Mouse (Mus musculus): ENCODE measurements around the gene Tbc1d1. TPM values are rescaled to one million over a fixed set of nuclear protein-coding genes. Genes with fewer than 3 reads are reported as not detected.

The Tbc1d1 gene
- polyA plus RNA-seq, 1 experiment from 2014 or later: 11.6 TPM

DNA sequence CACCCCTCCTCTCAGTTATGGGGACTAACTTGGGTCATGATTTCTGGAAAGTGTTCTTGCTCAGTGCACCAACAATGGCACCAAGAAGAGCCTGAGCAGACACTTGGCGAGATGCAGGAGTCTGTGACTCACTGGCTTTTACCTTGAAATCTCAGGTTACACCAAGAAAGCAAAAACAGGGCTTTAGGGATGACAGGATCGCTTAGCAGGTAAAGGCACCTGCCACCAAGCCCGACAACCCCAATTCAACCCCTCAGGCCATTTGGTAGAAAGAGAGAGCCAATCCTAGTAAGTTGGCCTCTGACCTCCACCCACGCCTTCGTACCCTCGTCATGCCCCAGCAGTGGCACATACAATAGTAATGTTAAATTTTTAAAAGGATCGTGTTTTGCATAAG is 62.5 kb downstream of the Tbc1d1 start:
- Histone ChIP-seq H3K9ac (ENCODE audit: low read length) (no peak overlapping the region), H3K27me3 (replicated peaks; ENCODE audit: control insufficient read depth, insufficient read depth, low read length) (no peaks in the 10 kb centered on the region), H3K27ac (ENCODE audit: low read depth, low read length) (no peak overlapping the region), H3K4me1 (ENCODE audit: control insufficient read depth, insufficient read depth, low read length) (no peaks in the 10 kb centered on the region), H3K4me2 (ENCODE audit: low read length) (no peak overlapping the region), H3K9me3 (replicated peaks; ENCODE audit: control insufficient read depth, low read length) (no peaks in the 10 kb centered on the region), H3K4me3 (ENCODE audit: low read depth, low read length) (no peak overlapping the region), H3K36me3 (ENCODE audit: control insufficient read depth, insufficient read depth, low read length) (no peaks in the 10 kb centered on the region)
- ATAC-seq (no peak), DNase-seq (ENCODE audit: low spot score) (no peak)
- 78% methylated on average over 7 of the region's 7 CpGs for WGBS

DNA sequence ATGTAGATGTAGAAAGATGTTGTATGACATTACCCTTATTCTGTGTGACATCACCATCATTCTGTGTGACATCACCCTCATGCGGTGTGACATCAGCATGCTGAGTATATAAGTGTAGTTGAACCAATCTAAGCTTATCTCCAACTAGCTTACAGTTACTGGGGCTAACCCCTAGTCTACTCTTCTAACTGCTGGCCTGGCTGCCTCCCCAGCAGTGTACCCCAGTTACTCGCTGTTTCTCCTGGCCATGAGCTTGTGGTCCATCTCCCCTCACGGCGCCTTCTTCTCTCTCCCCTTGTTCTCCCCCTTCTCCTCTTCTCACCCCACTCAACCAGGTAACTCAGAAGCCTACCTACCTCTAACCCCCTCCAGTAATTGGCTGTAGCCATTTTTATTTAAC is 64.7 kb downstream of the Tbc1d1 start:
- Histone ChIP-seq H3K27ac (ENCODE audit: low read depth, low read length) (no peak overlapping the region), H3K9me3 (replicated peaks; ENCODE audit: control insufficient read depth, low read length) (no peaks in the 10 kb centered on the region), H3K27me3 (replicated peaks; ENCODE audit: control insufficient read depth, insufficient read depth, low read length) (no peaks in the 10 kb centered on the region), H3K4me2 (ENCODE audit: low read length) (no peak overlapping the region), H3K4me3 (ENCODE audit: low read depth, low read length) (no peak overlapping the region), H3K9ac (ENCODE audit: low read length) (no peak overlapping the region), H3K4me1 (ENCODE audit: control insufficient read depth, insufficient read depth, low read length) (peaks cover 5% of the 10 kb centered on the region; the same call in 1 of the 2 replicates), H3K36me3 (ENCODE audit: control insufficient read depth, insufficient read depth, low read length) (no peaks in the 10 kb centered on the region)
- no peak for ATAC-seq
- no peak for DNase-seq (ENCODE audit: low spot score)
- WGBS: 96% methylated on average over 4 of the region's 4 CpGs

DNA sequence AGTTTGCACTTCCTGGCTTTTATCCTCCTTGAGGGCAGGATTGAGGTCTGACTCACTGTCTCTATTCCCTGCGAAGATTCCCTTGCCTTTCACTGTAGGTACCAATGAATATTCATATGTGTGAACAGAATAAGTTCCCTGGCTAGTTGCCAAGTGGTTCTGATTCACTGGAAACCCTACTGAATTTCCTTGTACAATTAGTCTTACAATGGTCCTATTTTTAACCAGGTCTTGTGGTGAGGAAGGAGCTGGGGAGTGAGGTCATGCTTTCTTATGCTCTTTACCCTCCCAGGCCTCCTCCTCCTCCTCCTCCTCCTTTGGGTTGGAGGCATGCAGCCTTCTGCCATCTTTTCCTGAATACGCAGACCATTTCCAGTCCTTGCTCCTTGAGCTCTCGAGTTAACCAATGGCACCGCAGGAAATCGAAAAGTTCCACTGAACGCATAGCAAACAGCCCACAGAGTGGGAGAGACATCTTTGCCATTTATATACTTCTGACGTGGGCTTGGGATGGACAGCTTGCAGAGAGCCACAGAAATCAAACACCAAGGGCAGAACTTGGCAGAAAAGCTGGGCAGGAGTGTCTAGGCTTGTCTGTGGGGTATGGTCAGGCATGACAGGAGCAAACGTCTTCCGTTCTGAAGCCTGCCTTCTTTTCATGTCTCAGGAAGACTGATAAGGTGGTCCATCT is 68.8 kb downstream of the Tbc1d1 start:
- Histone ChIP-seq H3K4me3 (ENCODE audit: low read depth, low read length) (no peak overlapping the region), H3K9ac (ENCODE audit: low read length) (no peak overlapping the region), H3K27me3 (replicated peaks; ENCODE audit: control insufficient read depth, insufficient read depth, low read length) (no peaks in the 10 kb centered on the region), H3K9me3 (replicated peaks; ENCODE audit: control insufficient read depth, low read length) (no peaks in the 10 kb centered on the region), H3K27ac (ENCODE audit: low read depth, low read length) (peak overlapping the region; percentile 65), H3K36me3 (ENCODE audit: control insufficient read depth, insufficient read depth, low read length) (no peaks in the 10 kb centered on the region), H3K4me1 (ENCODE audit: control insufficient read depth, insufficient read depth, low read length) (peaks cover 5% of the 10 kb centered on the region; the same call in 1 of the 2 replicates), H3K4me2 (ENCODE audit: low read length) (no peak overlapping the region)
- peak; percentile 82 for ATAC-seq
- 34% methylated on average over 9 of the region's 9 CpGs for WGBS
- DNase-seq (ENCODE audit: low spot score): peak; percentile 92

DNA sequence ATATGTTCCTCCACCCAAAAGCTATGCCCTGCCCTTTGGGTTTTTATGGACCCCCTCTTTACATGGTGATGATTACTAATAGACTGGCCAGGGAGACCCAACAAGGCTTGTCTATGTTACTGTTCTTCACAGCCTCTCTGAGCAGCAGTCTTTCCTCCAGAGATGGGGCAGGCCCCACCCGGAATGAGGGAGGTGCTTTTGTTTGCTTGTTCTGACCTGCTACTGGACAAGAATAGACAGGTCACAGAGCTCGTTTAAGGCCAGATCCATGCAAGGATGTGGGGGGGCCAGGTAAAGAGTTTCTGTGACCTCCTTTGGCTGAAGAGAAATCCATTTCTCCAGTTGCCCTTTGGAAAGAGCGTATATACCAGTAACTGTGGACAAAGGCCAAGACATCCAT is 72.1 kb downstream of the Tbc1d1 start:
- H3K27me3 ChIP-seq (replicated peaks; ENCODE audit: control insufficient read depth, insufficient read depth, low read length): no peaks in the 10 kb centered on the region
- H3K4me1 ChIP-seq (ENCODE audit: control insufficient read depth, insufficient read depth, low read length): peaks cover 5% of the 10 kb centered on the region; the same call in 1 of the 2 replicates
- no peak overlapping the region for H3K9ac ChIP-seq (ENCODE audit: low read length)
- no peaks in the 10 kb centered on the region for H3K36me3 ChIP-seq (ENCODE audit: control insufficient read depth, insufficient read depth, low read length)
- WGBS: 78% methylated on average over 3 of the region's 3 CpGs
- DNase-seq (ENCODE audit: low spot score): no peak
- no peaks in the 10 kb centered on the region for H3K9me3 ChIP-seq (replicated peaks; ENCODE audit: control insufficient read depth, low read length)
- no peak overlapping the region for H3K4me3 ChIP-seq (ENCODE audit: low read depth, low read length)
- H3K27ac ChIP-seq (ENCODE audit: low read depth, low read length): no peak overlapping the region
- no peak for ATAC-seq
- no peak overlapping the region for H3K4me2 ChIP-seq (ENCODE audit: low read length)

DNA sequence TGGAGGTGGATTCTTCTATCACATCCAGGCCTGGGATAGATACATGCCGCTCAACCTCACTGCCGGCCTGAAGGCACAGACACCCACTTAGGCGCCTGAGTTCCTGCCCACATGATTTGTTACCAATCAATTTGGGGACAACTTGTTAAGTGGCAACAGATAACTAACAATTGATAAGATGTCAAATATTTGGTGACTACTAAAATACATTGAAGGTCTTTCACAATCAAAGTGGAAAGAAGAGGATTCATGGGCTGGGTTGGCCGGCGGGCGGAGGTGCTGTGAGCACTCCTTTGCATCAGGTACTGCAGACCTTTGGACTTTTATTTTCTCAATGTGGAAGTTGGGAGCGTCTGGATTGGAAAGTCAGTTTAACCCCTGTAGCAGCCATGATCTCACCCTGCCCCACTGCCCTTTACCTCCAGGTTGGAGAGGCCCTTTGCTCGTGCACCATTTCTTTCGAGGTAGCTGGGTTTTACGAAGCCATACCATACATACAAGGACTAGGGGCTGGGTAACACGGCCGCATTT is 73.3 kb downstream of the Tbc1d1 start:
- peaks cover 5% of the 10 kb centered on the region; the same call in 1 of the 2 replicates for H3K4me1 ChIP-seq (ENCODE audit: control insufficient read depth, insufficient read depth, low read length)
- peak overlapping the region; percentile 77 for H3K9ac ChIP-seq (ENCODE audit: low read length)
- ATAC-seq: no peak
- H3K4me2 ChIP-seq (ENCODE audit: low read length): peak overlapping the region; percentile 66
- H3K27me3 ChIP-seq (replicated peaks; ENCODE audit: control insufficient read depth, insufficient read depth, low read length): no peaks in the 10 kb centered on the region
- H3K27ac ChIP-seq (ENCODE audit: low read depth, low read length): no peak overlapping the region
- peak overlapping the region; percentile 64 for H3K4me3 ChIP-seq (ENCODE audit: low read depth, low read length)
- 47% methylated on average over 12 of the region's 12 CpGs for WGBS
- no peaks in the 10 kb centered on the region for H3K36me3 ChIP-seq (ENCODE audit: control insufficient read depth, insufficient read depth, low read length)
- DNase-seq (ENCODE audit: low spot score): no peak
- no peaks in the 10 kb centered on the region for H3K9me3 ChIP-seq (replicated peaks; ENCODE audit: control insufficient read depth, low read length)

DNA sequence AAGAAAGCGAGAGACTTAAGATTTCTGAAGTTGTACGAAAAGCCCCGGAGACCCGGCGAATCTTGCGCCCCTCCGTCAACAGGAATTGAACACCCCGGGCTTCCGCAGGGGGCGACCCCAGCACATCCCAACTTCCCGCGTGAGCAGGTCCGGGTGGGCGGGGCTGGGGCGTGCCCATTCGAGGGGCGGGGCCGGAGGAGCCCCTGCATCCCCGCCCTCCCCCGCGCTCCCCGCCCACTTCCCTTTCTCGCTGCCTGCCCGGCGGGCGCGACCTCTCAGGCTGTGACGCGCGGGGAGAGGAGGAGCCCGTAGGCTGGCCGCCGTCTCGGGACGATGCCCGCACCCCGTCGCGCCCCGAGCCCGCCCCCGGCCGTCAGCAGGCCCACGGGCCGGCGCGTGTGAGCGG is 74.0 kb downstream of the Tbc1d1 start:
- 2% methylated on average over 33 of the region's 48 CpGs for WGBS

GRCm38 (mm10) chr5:64230507-64231041 is 74.5 kb downstream of the Tbc1d1 start:
- peak; percentile 78; the same call in 1 of the 2 replicates for ATAC-seq
- H3K9me3 ChIP-seq (replicated peaks; ENCODE audit: control insufficient read depth, low read length): no peaks in the 10 kb centered on the region
- H3K27me3 ChIP-seq (replicated peaks; ENCODE audit: control insufficient read depth, insufficient read depth, low read length): no peaks in the 10 kb centered on the region
- no peaks in the 10 kb centered on the region for H3K36me3 ChIP-seq (ENCODE audit: control insufficient read depth, insufficient read depth, low read length)
- under 1% methylated on average over 19 of the region's 33 CpGs for WGBS
- peak; percentile 50 for DNase-seq (ENCODE audit: low spot score)
- H3K4me1 ChIP-seq (ENCODE audit: control insufficient read depth, insufficient read depth, low read length): no peaks in the 10 kb centered on the region; the same call in 1 of the 2 replicates
- H3K9ac ChIP-seq (ENCODE audit: low read length): peak overlapping the region; percentile 77
- peak overlapping the region; percentile 64 for H3K4me3 ChIP-seq (ENCODE audit: low read depth, low read length)
- H3K4me2 ChIP-seq (ENCODE audit: low read length): peak overlapping the region; percentile 66
- H3K27ac ChIP-seq (ENCODE audit: low read depth, low read length): peak overlapping the region; percentile 56

More for the DNA sequence above, 74.0 kb downstream of the Tbc1d1 start:
- DNase-seq (ENCODE audit: low spot score): peak; percentile 92
- H3K4me1 ChIP-seq (ENCODE audit: control insufficient read depth, insufficient read depth, low read length): peaks cover 2% of the 10 kb centered on the region; the same call in 1 of the 2 replicates
- peak overlapping the region; percentile 66 for H3K4me2 ChIP-seq (ENCODE audit: low read length)
- H3K27ac ChIP-seq (ENCODE audit: low read depth, low read length): peak overlapping the region; percentile 56
- peak overlapping the region; percentile 64 for H3K4me3 ChIP-seq (ENCODE audit: low read depth, low read length)
- peak overlapping the region; percentile 77 for H3K9ac ChIP-seq (ENCODE audit: low read length)
- no peaks in the 10 kb centered on the region for H3K36me3 ChIP-seq (ENCODE audit: control insufficient read depth, insufficient read depth, low read length)
- H3K27me3 ChIP-seq (replicated peaks; ENCODE audit: control insufficient read depth, insufficient read depth, low read length): no peaks in the 10 kb centered on the region
- peak; percentile 95 for ATAC-seq
- no peaks in the 10 kb centered on the region for H3K9me3 ChIP-seq (replicated peaks; ENCODE audit: control insufficient read depth, low read length)

- Histone ChIP-seq H3K36me3 (ENCODE audit: control insufficient read depth, insufficient read depth, low read length) (no peaks in the 10 kb centered on the region), H3K27me3 (replicated peaks; ENCODE audit: control insufficient read depth, insufficient read depth, low read length) (no peaks in the 10 kb centered on the region), H3K4me3 (ENCODE audit: low read depth, low read length) (no peak overlapping the region), H3K9me3 (replicated peaks; ENCODE audit: control insufficient read depth, low read length) (no peaks in the 10 kb centered on the region), H3K4me2 (ENCODE audit: low read length) (no peak overlapping the region), H3K4me1 (ENCODE audit: control insufficient read depth, insufficient read depth, low read length) (no peaks in the 10 kb centered on the region; the same call in 1 of the 2 replicates), H3K27ac (ENCODE audit: low read depth, low read length) (no peak overlapping the region), H3K9ac (ENCODE audit: low read length) (no peak overlapping the region)
- WGBS: 83% methylated on average over 9 of the region's 9 CpGs
- ATAC-seq (no peak), DNase-seq (ENCODE audit: low spot score) (no peak)
These were observed 76.8 kb downstream of the Tbc1d1 start for GRCm38 (mm10) chr5:64232872-64233271.
